Mouse (Mus musculus) CH12.LX (cell line): ENCODE data around the gene Gna11. TPM values are rescaled to one million over a fixed set of nuclear protein-coding genes. Genes with fewer than 3 reads are reported as not detected.

ENCODE experiments used
- DNase-seq: peaks from one replicate; pipeline ENCODE4 v3.0.0-alpha.2; 2013; ENCODE audit errors: extremely low read depth
- H3K27ac ChIP-seq: 2 replicates; pipeline ENCODE4 v1.5.1; 2012; ENCODE audit warnings: low read depth, mild to moderate bottlenecking, control low read depth, moderate library complexity; ENCODE audit not compliant: insufficient read depth
- H3K27me3 ChIP-seq: replicated peaks from 2 replicates; pipeline ENCODE3; 2012; ENCODE audit warnings: inconsistent platforms
- H3K36me3 ChIP-seq, 2 experiments: replicated peaks in 1 of 2; 2 replicates each; pipeline versions ENCODE3 to v1.6.1; 2012; ENCODE audit warnings: inconsistent platforms in 1 of 2, low read length in 1 of 2, mild to moderate bottlenecking in 1 of 2, mixed read lengths in 1 of 2, moderate library complexity in 1 of 2; ENCODE audit not compliant: control insufficient read depth in 1 of 2, insufficient read depth in 1 of 2
- H3K4me1 ChIP-seq, 2 experiments: 2 replicates each; pipeline ENCODE4 v1.6.1; 2012; ENCODE audit warnings: inconsistent platforms in 1 of 2, moderate library complexity in 1 of 2; ENCODE audit not compliant: insufficient read depth in 2 of 2, control insufficient read depth in 1 of 2
- H3K4me2 ChIP-seq: 2 replicates; pipeline ENCODE4 v1.6.1; 2012; ENCODE audit warnings: low read depth, mild to moderate bottlenecking, control low read depth; ENCODE audit not compliant: poor library complexity, insufficient read depth, severe bottlenecking
- H3K4me3 ChIP-seq, 3 experiments: fragments of 150-350 bp in 1 of 3; sonication (generic) in 1 of 3; replicated peaks in 1 of 3; 2 replicates each; pipeline versions ENCODE3 to v1.5.1; 2011 to 2012; ENCODE audit warnings: low read depth in 2 of 3, low read length in 2 of 3, mild to moderate bottlenecking in 2 of 3, moderate library complexity in 2 of 3, control low read depth in 1 of 3, improper control_type of control experiment in 1 of 3, inconsistent platforms in 1 of 3, mixed read lengths in 1 of 3; ENCODE audit not compliant: poor library complexity in 1 of 3
- H3K79me2 ChIP-seq: replicated peaks from 2 replicates; pipeline ENCODE4 v1.6.1; 2012; ENCODE audit warnings: mild to moderate bottlenecking, moderate library complexity; ENCODE audit not compliant: control insufficient read depth, poor library complexity, insufficient read depth, severe bottlenecking; ENCODE audit errors: extremely low read depth
- H3K9ac ChIP-seq: 2 replicates; pipeline ENCODE4 v1.6.1; 2012; ENCODE audit warnings: low read depth, mild to moderate bottlenecking, control low read depth, moderate library complexity; ENCODE audit not compliant: insufficient read depth
- H3K9me3 ChIP-seq: replicated peaks from 2 replicates; pipeline ENCODE3; 2012; ENCODE audit warnings: low read length, inconsistent platforms, mixed read lengths
- CHD1 ChIP-seq: IDR thresholded peaks from 2 replicates; pipeline ENCODE4 v1.6.1; 2012; ENCODE audit warnings: low read depth, low read length, improper control_type of control experiment, inconsistent platforms
- ELF1 ChIP-seq: IDR thresholded peaks from 2 replicates; pipeline ENCODE4 v1.6.1; 2014; ENCODE audit warnings: low read depth, mild to moderate bottlenecking, inconsistent platforms, low read length, improper control_type of control experiment
- ETS1 ChIP-seq: conservative IDR thresholded peaks from 2 replicates; pipeline ENCODE4 v1.6.1; 2012; ENCODE audit warnings: low read depth, mild to moderate bottlenecking, inconsistent platforms, low read length, improper control_type of control experiment, moderate library complexity
- IRF4 ChIP-seq: IDR thresholded peaks from 2 replicates; pipeline ENCODE4 v1.6.1; 2014; ENCODE audit warnings: low read depth, mild to moderate bottlenecking, inconsistent platforms, low read length, improper control_type of control experiment
- KAT2A ChIP-seq: IDR thresholded peaks from 2 replicates; pipeline ENCODE4 v1.6.1; 2012; ENCODE audit warnings: low read length, improper control_type of control experiment, inconsistent platforms; ENCODE audit not compliant: insufficient replicate concordance
- MAZ ChIP-seq: IDR thresholded peaks from 2 replicates; pipeline ENCODE4 v1.6.1; 2012; ENCODE audit warnings: low read depth, mild to moderate bottlenecking, inconsistent platforms, low read length, improper control_type of control experiment, moderate library complexity
- MYC ChIP-seq: IDR thresholded peaks from 2 replicates; pipeline ENCODE4 v1.6.1; 2011; ENCODE audit warnings: low read depth, mild to moderate bottlenecking, improper control_type of control experiment, low read length
- NELFE ChIP-seq: IDR thresholded peaks from 2 replicates; pipeline ENCODE4 v1.6.1; 2011; ENCODE audit warnings: low read depth, low read length, improper control_type of control experiment
- NRF1 ChIP-seq: IDR thresholded peaks from 2 replicates; pipeline ENCODE4 v1.6.1; 2014; ENCODE audit warnings: low read depth, mild to moderate bottlenecking, inconsistent platforms, low read length, improper control_type of control experiment, moderate library complexity
- POLR2A ChIP-seq: IDR thresholded peaks from 2 replicates; pipeline ENCODE4 v1.6.1; 2011; ENCODE audit warnings: low read depth, mild to moderate bottlenecking, improper control_type of control experiment, low read length
- ZC3H11A ChIP-seq: IDR thresholded peaks from 2 replicates; pipeline ENCODE4 v1.6.1; 2012; ENCODE audit warnings: low read depth, mild to moderate bottlenecking, inconsistent platforms, low read length, improper control_type of control experiment
- ZMIZ1 ChIP-seq: IDR thresholded peaks from 2 replicates; pipeline ENCODE4 v1.6.1; 2012; ENCODE audit warnings: low read depth, mild to moderate bottlenecking, inconsistent platforms, low read length, improper control_type of control experiment
- dilution Hi-C: fragments of 300-500 bp; cut with MboI; formaldehyde crosslinking; loops from 2 replicates; pipeline ENCODE4 v1.14.3; 2020; ENCODE audit warnings: low sequenced_read_pairs; ENCODE audit not compliant: extremely low pct_unique_long_range_greater_than_20kb, extremely low pct_ligation_motif_present
- in situ Hi-C: fragments of 300-500 bp; cut with MboI; formaldehyde crosslinking; loops from 3 replicates; pipeline ENCODE4 v1.14.3; 2019; ENCODE audit warnings: low sequenced_read_pairs, low pct_ligation_motif_present, low pct_unique_long_range_greater_than_20kb, mixed read lengths
- polyA plus RNA-seq: library from polyadenylated mRNA; unstranded; fragments of >175 nt; gene quantifications from 2 replicates; pipeline ENCODE4 v1.2.1, GENCODE M21; 2012; ENCODE audit warnings: low read depth; ENCODE audit not compliant: insufficient read length
- total RNA-seq, 2 experiments: library from RNA; depleted of rRNA; stranded (reverse); fragments of 300-350 nt in 1 of 2; fragments of >200 nt in 1 of 2; gene quantifications; 2 replicates each; pipeline ENCODE4 v1.2.3; 2012 to 2014

The Gna11 gene
- total and polyA plus RNA-seq, 3 experiments = 4.3 to 8.7 (median 7.2) TPM

DNA sequence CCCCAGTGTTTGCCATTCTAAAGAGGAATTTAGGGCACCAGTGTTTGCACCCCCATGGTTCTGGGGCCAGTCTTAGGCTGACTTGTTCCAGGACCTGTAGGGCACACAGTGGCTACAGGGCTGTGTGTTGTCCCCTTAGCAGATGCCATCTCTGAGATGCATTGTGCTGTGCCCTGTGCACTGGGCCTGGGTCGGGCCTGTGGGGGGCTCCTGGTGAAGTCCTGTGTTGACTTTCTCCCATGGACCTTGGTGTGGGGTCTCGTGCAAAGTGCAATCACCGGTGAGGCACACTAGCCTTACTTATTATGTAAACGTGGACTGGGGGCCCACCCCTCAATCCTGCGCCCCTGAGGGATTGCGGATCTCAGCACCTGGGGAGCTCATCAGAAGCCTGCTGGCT is 17.4 kb upstream of the Gna11 start:
- Histone ChIP-seq H3K27me3 (peaks cover 76% of the 10 kb centered on the region), H3K36me3 (peaks cover 8 to 25% of the 10 kb centered on the region in 2 experiments), H3K79me2 (peaks cover 14% of the 10 kb centered on the region; the same call in 1 of the 2 replicates), H3K9ac (no peak overlapping the region), H3K9me3 (no peaks in the 10 kb centered on the region), H3K27ac (no peak overlapping the region), H3K4me2 (no peak overlapping the region), H3K4me1 (peaks cover 5 to 15% of the 10 kb centered on the region in 2 experiments; a peak in 3 of 4 replicates), H3K4me3 (no peak overlapping the region)
- TF ChIP-seq ZC3H11A (no peak), NELFE (no peak), MYC (no peak), KAT2A (no peak), IRF4 (no peak), CHD1 (no peak), POLR2A (no peak), ZMIZ1 (no peak), MAZ (no peak), ELF1 (no peak)
- dilution Hi-C loops (no loop called here), in situ Hi-C loops (loop anchor here (5.0 kb wide), 1 partner anchor 40 kb away; the partner anchor contains the start of gene Tle6)
- no peak for DNase-seq

DNA sequence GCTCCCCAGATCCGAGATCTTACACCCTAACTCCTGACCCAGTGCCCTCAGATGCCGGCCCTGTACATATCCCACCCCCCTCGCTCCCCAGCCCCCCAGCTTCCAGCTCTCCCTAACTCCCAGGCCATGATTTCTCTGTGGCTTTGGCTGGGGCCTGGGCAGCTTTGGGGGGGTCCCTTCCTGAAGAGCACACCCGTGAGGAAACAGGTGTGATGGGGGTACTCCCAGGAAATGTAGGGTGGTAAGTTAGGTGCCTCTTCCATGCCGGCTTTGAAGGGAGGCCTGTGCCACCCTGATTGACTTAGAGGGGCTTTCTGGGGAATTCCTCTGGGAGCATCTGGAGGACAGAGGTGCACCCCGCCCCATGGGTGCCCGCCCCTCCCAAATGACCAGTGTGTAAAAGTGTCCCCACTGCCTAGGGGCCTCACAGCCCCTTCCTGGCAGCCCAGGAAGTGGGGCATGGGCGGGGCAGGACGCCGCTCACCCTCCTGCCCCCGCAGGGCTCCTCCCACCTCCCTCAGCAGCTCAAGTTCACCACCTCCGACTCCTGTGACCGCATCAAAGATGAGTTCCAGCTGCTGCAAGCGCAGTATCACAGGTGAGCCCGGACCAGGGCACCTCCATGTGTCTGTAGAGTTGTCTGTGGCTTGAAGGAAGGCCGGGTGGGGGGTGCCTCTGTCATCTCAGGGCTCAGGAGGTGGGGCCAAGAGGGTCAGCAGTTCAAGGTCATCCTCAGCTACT is 15.9 kb upstream of the Gna11 start:
- no peak for DNase-seq
- TF ChIP-seq ELF1 = peak; percentile 78
- TF ChIP-seq NRF1 = 0 out of 2 replicates have a peak, but pooled peaks have one; percentile 15
- TF ChIP-seq MAZ = peak; percentile 62; the same call in 1 of the 2 replicates
- TF ChIP-seq ETS1 = no peak
- H3K27me3 ChIP-seq = peaks cover 70% of the 10 kb centered on the region
- in situ Hi-C loops (loop anchor here (5.0 kb wide), 1 partner anchor 41 kb away; the partner anchor contains the start of gene Tle6), dilution Hi-C loops (no loop called here)
- H3K9ac ChIP-seq = peak overlapping the region; percentile 75
- peaks cover 8 to 21% of the 10 kb centered on the region in 2 experiments for H3K36me3 ChIP-seq
- H3K4me1 ChIP-seq = peaks cover 5 to 16% of the 10 kb centered on the region in 2 experiments; a peak in 3 of 4 replicates
- peak overlapping the region; percentile 84 for H3K4me2 ChIP-seq
- peaks cover 5% of the 10 kb centered on the region for H3K9me3 ChIP-seq
- H3K27ac ChIP-seq = peak overlapping the region; percentile 30; the same call in 1 of the 2 replicates
- H3K79me2 ChIP-seq = peaks cover 14% of the 10 kb centered on the region; the same call in 1 of the 2 replicates
- H3K4me3 ChIP-seq = peak overlapping the region; percentile 47 to 80 (median 76)
